Mouse (Mus musculus) CH12F3 (cell line): ENCODE measurements around the gene Cbarp.

Experiments
- in situ Hi-C: fragments of 300-500 bp; cut with MboI; formaldehyde crosslinking; loops from 2 replicates; pipeline ENCODE4 v1.14.3; 2020; ENCODE audit warnings: low sequenced_read_pairs

The Cbarp gene

GRCm38 (mm10) chr10:80104181-80104580, 36.5 kb downstream of the Cbarp start:
- in situ Hi-C loops: no loop called here

- in situ Hi-C loops: no loop called here
Observed at GRCm38 (mm10) chr10:80103032-80103431, 37.6 kb downstream of the Cbarp start.

- in situ Hi-C loops: no loop called here
Observed at GRCm38 (mm10) chr10:80102216-80102915, 38.3 kb downstream of the Cbarp start.

- in situ Hi-C loops: no loop called here
Observed at GRCm38 (mm10) chr10:80100982-80101381, 39.7 kb downstream of the Cbarp start.

DNA sequence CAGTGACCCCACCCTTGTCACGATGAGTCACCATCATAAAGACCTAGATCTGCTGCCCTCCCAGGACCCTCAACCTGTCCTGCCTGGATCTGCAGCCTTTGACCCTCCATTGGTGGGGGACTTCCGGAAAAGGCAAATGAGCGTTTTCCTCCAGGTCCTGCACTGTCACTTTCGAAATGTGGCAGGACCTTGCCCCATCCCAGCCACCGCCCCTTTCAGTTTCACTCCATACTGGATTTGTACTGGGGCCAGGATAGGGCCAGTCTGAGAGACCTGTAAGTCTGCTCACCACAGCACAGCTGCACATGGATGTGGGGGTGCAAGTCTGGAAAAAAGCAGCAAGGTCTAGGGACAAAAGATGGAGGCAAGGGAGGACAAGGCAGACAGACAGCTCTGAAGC, 42.0 kb downstream of the Cbarp start:
- in situ Hi-C loops: no loop called here

GRCm38 (mm10) chr10:80097275-80097674, 43.4 kb downstream of the Cbarp start:
- in situ Hi-C loops: no loop called here

DNA sequence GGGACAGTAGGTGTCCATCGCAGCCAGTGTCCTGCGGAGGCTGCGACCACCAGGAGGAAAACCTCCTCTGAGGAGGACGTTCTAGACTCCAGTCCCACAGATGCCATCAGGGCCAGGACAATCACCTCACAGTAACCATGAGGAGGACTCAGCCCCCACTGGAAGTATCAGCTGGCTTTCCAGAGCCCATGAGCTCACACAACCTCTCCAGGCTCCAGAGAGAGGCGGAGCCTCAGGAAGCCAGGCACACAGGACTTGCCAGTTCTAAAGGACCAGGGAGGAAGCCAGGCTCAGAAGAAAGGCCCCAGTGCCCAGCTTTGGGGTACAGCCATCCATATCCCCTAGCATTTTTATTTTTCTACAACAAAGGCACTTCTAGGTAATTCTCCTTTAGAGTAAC, 45.1 kb downstream of the Cbarp start:
- in situ Hi-C loops: no loop called here

GRCm38 (mm10) chr10:80094684-80095083, 46.0 kb downstream of the Cbarp start:
- in situ Hi-C loops: no loop called here

DNA sequence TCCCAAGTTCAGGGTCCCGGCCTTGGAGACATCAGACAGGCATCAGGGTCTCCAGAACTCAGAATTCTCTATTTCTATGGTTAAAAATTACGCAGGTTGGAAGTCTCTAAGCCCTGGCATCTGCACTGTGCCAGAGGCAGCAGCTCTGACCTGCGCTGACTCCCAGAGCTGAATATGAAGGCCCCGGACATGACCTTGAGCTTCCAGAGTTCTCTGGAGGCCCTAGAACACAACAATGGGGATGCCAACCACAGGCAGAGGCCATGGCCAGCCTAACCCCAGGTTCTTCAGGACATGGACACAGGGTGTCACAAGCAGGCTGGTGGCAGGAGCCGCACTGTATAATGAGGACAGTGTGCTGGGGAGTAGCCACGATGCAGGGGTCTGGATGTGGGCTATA, 46.5 kb downstream of the Cbarp start:
- in situ Hi-C loops: no loop called here

GRCm38 (mm10) chr10:80092690-80093089, 47.9 kb downstream of the Cbarp start:
- in situ Hi-C loops: no loop called here

- in situ Hi-C loops: no loop called here
Observed at GRCm38 (mm10) chr10:80091527-80091926, 49.1 kb downstream of the Cbarp start.

- in situ Hi-C loops: no loop called here
Observed at GRCm38 (mm10) chr10:80089146-80089545, 51.5 kb downstream of the Cbarp start.

- in situ Hi-C loops: no loop called here
Observed at GRCm38 (mm10) chr10:80087483-80087882, 53.2 kb downstream of the Cbarp start.

DNA sequence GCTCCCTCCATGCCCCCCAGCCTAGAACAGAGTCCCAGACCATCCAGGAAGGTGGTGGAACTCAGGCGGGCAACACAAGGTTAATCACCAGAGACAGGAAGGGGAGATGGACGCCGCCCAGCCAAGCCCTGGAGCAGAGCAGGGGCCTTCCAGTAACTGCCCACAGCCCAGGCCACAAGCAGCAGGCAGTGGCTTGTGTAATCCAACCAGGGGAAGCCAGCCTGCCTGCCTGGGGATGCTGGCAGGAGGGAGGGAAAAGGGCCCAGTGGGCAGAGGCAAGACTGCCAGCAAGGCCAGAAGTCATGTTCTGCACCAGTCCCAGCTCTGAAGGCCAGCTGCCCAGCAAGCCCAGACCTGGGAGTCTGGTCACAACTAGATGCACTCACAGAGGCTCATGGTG, 53.8 kb downstream of the Cbarp start:
- in situ Hi-C loops: no loop called here

- in situ Hi-C loops: no loop called here
Observed at GRCm38 (mm10) chr10:80084817-80085487, 55.7 kb downstream of the Cbarp start.

DNA sequence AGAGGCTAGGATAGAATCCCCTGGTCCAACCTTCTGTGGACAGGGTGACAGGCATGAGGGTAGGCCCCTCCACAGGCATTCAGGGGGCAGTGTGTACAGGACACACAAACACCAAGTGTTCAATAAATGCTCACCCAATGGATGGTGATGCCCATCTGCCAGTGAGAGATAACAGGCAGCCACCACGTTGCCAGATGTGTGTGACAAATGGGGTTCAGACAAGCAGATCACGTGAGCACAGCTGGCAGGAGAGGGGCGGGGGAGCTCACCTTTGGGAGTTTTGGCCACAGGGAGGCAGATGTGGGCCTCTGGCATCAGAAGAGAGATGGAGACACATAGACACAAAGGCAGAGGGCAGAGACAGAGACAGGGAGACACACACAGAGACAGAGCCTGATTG, 59.6 kb downstream of the Cbarp start:
- in situ Hi-C loops: no loop called here
